Comparison of ENCODE assay signal across 24 mouse cellular contexts in genomic region chrX:51814466-51815247, GRCm38 (mm10). TPM values are rescaled to one million over a fixed set of nuclear protein-coding genes. Genes with fewer than 3 reads are reported as not detected.
A peak's percentile ranks its signal among the peaks of the same experiment; 100 is the strongest.
DNase-seq lines count a peak whose midpoint lies in the region; ATAC-seq and TF ChIP-seq lines count a peak whose summit lies in the region.
"Had no signal": no experiment of that assay in that cellular context is flagged by ENCODE, and none has a peak within 500 bp of the region (broad histone marks: within the 10 kb centered on the region; RNA-seq: fewer than 3 reads in every experiment).

No protein-coding gene starts in this region.

- peak; percentile 50 for DNase-seq in embryonic facial prominence, embryonic 14.5 days (ENCODE audit: low spot score)
- no peak for DNase-seq in embryonic facial prominence, embryonic 10.5 days (ENCODE audit: low spot score)
- DNase-seq in 3T3-L1 (ENCODE audit: low read depth, low spot score): peak; percentile 89
- DNase-seq in brain, embryonic 14.5 days (ENCODE audit: low read depth): peak; percentile 48
- no peak for DNase-seq in layer of hippocampus, adult 2 months (ENCODE audit: low spot score in 2 of 2)
- DNase-seq: heart, adult 18-20 months; lung, postnatal 4 days; retina, postnatal 1 day; thymus, adult 18-20 months had no signal

- no peak overlapping the region for H3K4me3 ChIP-seq in embryonic facial prominence, embryonic 14.5 days (ENCODE audit: low read depth, low read length)
- no peak overlapping the region for H3K4me3 ChIP-seq in embryonic facial prominence, embryonic 10.5 days
- H3K4me3 ChIP-seq in kidney, embryonic 15.5 days (replicated peaks): no peak overlapping the region
- no peak overlapping the region for H3K4me3 ChIP-seq in kidney, embryonic 16.5 days (ENCODE audit: low read length)
- H3K4me3 ChIP-seq in layer of hippocampus, adult 2 months: no peak overlapping the region
- H3K4me3 ChIP-seq in hindbrain, embryonic 12.5 days: no peak overlapping the region
- H3K4me3 ChIP-seq: forebrain, embryonic 13.5 days; left cerebral cortex, adult 2 months; midbrain, embryonic 12.5 days; myocyte had no signal

- H3K9ac ChIP-seq in embryonic facial prominence, embryonic 14.5 days (ENCODE audit: low read depth, low read length): no peak overlapping the region
- H3K9ac ChIP-seq in kidney, embryonic 15.5 days: no peak overlapping the region
- no peak overlapping the region for H3K9ac ChIP-seq in kidney, embryonic 16.5 days (replicated peaks; ENCODE audit: low read length)
- H3K9ac ChIP-seq in hindbrain, embryonic 12.5 days: no peak overlapping the region
- H3K9ac ChIP-seq: forebrain, embryonic 13.5 days; midbrain, embryonic 12.5 days had no signal

- TF ChIP-seq CTCF in brain, embryonic 14.5 days (IDR thresholded peaks at IDR 0.05; ENCODE audit: borderline replicate concordance, extremely low read depth, insufficient read depth, insufficient read length): no peak
- no peak for TF ChIP-seq CTCF in layer of hippocampus, adult 2 months (conservative IDR thresholded peaks at IDR 0.05)

- no peak overlapping the region for H3K4me2 ChIP-seq in embryonic facial prominence, embryonic 14.5 days (ENCODE audit: low read depth, low read length)
- H3K4me2 ChIP-seq in kidney, embryonic 15.5 days: no peak overlapping the region
- no peak overlapping the region for H3K4me2 ChIP-seq in kidney, embryonic 16.5 days (replicated peaks; ENCODE audit: low read depth, low read length)
- H3K4me2 ChIP-seq in hindbrain, embryonic 12.5 days (replicated peaks): no peak overlapping the region
- H3K4me2 ChIP-seq: forebrain, embryonic 13.5 days; liver, embryonic 11.5 days; midbrain, embryonic 12.5 days had no signal

- H3K36me3 ChIP-seq in embryonic facial prominence, embryonic 14.5 days (ENCODE audit: control insufficient read depth, insufficient read depth, low read length): no peaks in the 10 kb centered on the region
- no peaks in the 10 kb centered on the region for H3K36me3 ChIP-seq in embryonic facial prominence, embryonic 10.5 days (replicated peaks)
- no peaks in the 10 kb centered on the region for H3K36me3 ChIP-seq in kidney, embryonic 15.5 days
- no peaks in the 10 kb centered on the region for H3K36me3 ChIP-seq in kidney, embryonic 16.5 days (ENCODE audit: insufficient read depth, low read length)
- no peaks in the 10 kb centered on the region for H3K36me3 ChIP-seq in hindbrain, embryonic 12.5 days
- H3K36me3 ChIP-seq: midbrain, embryonic 12.5 days had no signal

- no peak for TF ChIP-seq POLR2A in brain, embryonic 14.5 days (IDR thresholded peaks at IDR 0.05; ENCODE audit: borderline replicate concordance, extremely low read depth, insufficient read depth, insufficient read length, poor library complexity, severe bottlenecking)

- H3K4me1 ChIP-seq in embryonic facial prominence, embryonic 14.5 days (ENCODE audit: control insufficient read depth, insufficient read depth, low read length): no peaks in the 10 kb centered on the region
- H3K4me1 ChIP-seq in embryonic facial prominence, embryonic 10.5 days: no peaks in the 10 kb centered on the region
- H3K4me1 ChIP-seq in kidney, embryonic 15.5 days: no peaks in the 10 kb centered on the region
- H3K4me1 ChIP-seq in kidney, embryonic 16.5 days (ENCODE audit: insufficient read depth, low read length): no peaks in the 10 kb centered on the region
- H3K4me1 ChIP-seq in hindbrain, embryonic 12.5 days: no peaks in the 10 kb centered on the region
- H3K4me1 ChIP-seq: forebrain, embryonic 13.5 days; midbrain, embryonic 12.5 days had no signal

- H3K27ac ChIP-seq in embryonic facial prominence, embryonic 14.5 days (replicated peaks; ENCODE audit: low read depth, low read length): no peak overlapping the region
- no peak overlapping the region for H3K27ac ChIP-seq in embryonic facial prominence, embryonic 10.5 days (replicated peaks)
- H3K27ac ChIP-seq in kidney, embryonic 15.5 days: 0 out of 2 replicates have a peak overlapping the region, but pooled peaks have one; percentile 45
- H3K27ac ChIP-seq in kidney, embryonic 16.5 days (ENCODE audit: low read length): no peak overlapping the region; the same call in 1 of the 2 replicates
- H3K27ac ChIP-seq in layer of hippocampus, adult 2 months: no peak overlapping the region
- no peak overlapping the region for H3K27ac ChIP-seq in hindbrain, embryonic 12.5 days
- H3K27ac ChIP-seq: forebrain, embryonic 13.5 days; left cerebral cortex, adult 2 months; midbrain, embryonic 12.5 days had no signal

- no peaks in the 10 kb centered on the region for H3K9me3 ChIP-seq in embryonic facial prominence, embryonic 14.5 days (ENCODE audit: control insufficient read depth, low read length)
- H3K9me3 ChIP-seq in embryonic facial prominence, embryonic 10.5 days: no peaks in the 10 kb centered on the region
- H3K9me3 ChIP-seq in kidney, embryonic 15.5 days (replicated peaks): no peaks in the 10 kb centered on the region
- no peaks in the 10 kb centered on the region for H3K9me3 ChIP-seq in kidney, embryonic 16.5 days (ENCODE audit: low read length)
- H3K9me3 ChIP-seq in hindbrain, embryonic 12.5 days (replicated peaks): no peaks in the 10 kb centered on the region
- H3K9me3 ChIP-seq: forebrain, embryonic 13.5 days; midbrain, embryonic 12.5 days had no signal

- ATAC-seq in embryonic facial prominence, embryonic 14.5 days (ENCODE audit: low read depth): no peak
- no peak for ATAC-seq in kidney, embryonic 15.5 days (replicated peaks; ENCODE audit: low FRiP score)
- no peak for ATAC-seq in kidney, embryonic 16.5 days (ENCODE audit: low FRiP score, low TSS enrichment)
- no peak for ATAC-seq in hindbrain, embryonic 12.5 days (ENCODE audit: low FRiP score)
- ATAC-seq: CD4-positive, CD25-positive, alpha-beta regulatory T cell, adult 4 months; forebrain, embryonic 13.5 days had no signal

- H3K27me3 ChIP-seq in embryonic facial prominence, embryonic 14.5 days (replicated peaks; ENCODE audit: control insufficient read depth, insufficient read depth, low read length): no peaks in the 10 kb centered on the region
- no peaks in the 10 kb centered on the region for H3K27me3 ChIP-seq in embryonic facial prominence, embryonic 10.5 days (replicated peaks; ENCODE audit: low read depth, poor library complexity, severe bottlenecking)
- H3K27me3 ChIP-seq in kidney, embryonic 15.5 days: no peaks in the 10 kb centered on the region
- 0 out of 2 replicates have a peak, but pooled peaks cover 3% of the 10 kb centered on the region for H3K27me3 ChIP-seq in kidney, embryonic 16.5 days (ENCODE audit: insufficient read depth, low read length)
- H3K27me3 ChIP-seq in hindbrain, embryonic 12.5 days: no peaks in the 10 kb centered on the region
- H3K27me3 ChIP-seq: forebrain, embryonic 13.5 days; midbrain, embryonic 12.5 days had no signal

- 30% methylated on average over 3 of the region's 3 CpGs for WGBS in embryonic facial prominence, embryonic 14.5 days
- 51% methylated on average over 3 of the region's 3 CpGs for whole genome bisulfite sequencing in embryonic facial prominence, embryonic 10.5 days
- WGBS in kidney, embryonic 15.5 days: 36% methylated on average over 3 of the region's 3 CpGs
- 36% methylated on average over 3 of the region's 3 CpGs for WGBS in kidney, embryonic 16.5 days
- 56% methylated on average over 3 of the region's 3 CpGs for WGBS in hindbrain, embryonic 12.5 days

RNA-seq across cellular contexts. Expression of gene Usp26, which starts 13.6 kb away (rescaled TPM):
- polyA plus RNA-seq in embryonic facial prominence, embryonic 14.5 days (2014; fragmentation: Nextera tagmentation; extraction: Ambion mirVana): not detected in 2 replicates
- polyA plus RNA-seq in embryonic facial prominence, embryonic 10.5 days (2016; fragmentation: Nextera tagmentation; extraction: Ambion mirVana): not detected in 2 replicates
- polyA plus RNA-seq in kidney, embryonic 15.5 days (2015; fragmentation: Nextera tagmentation; extraction: Ambion mirVana): not detected in 2 replicates
- polyA plus RNA-seq in kidney, embryonic 16.5 days (2015; fragmentation: Nextera tagmentation; extraction: Ambion mirVana): not detected in 2 replicates
- polyA plus RNA-seq in brain, embryonic 14.5 days (2012; rRNA removed): not detected in 2 replicates
- total RNA-seq in layer of hippocampus, adult 2 months (2021): not detected
- not detected in 2 replicates for polyA plus RNA-seq in hindbrain, embryonic 12.5 days (2016; fragmentation: Nextera tagmentation; extraction: Ambion mirVana)
- total RNA-seq: common myeloid progenitor, adult 5-6 weeks; gastrocnemius, adult 18-20 months; heart, adult 18-20 months; hematopoietic stem cell, adult 5-6 weeks; layer of hippocampus, adult 8-10 months; left cerebral cortex, adult 2 months; MEL; neutrophil, adult 5-6 weeks had no signal
- polyA plus RNA-seq: CD4-positive, CD25-positive, alpha-beta regulatory T cell, adult 4 months; forebrain, embryonic 13.5 days; liver, embryonic 11.5 days; midbrain, embryonic 12.5 days; myocyte had no signal

Comparison
In these comparisons a context has a peak if more than half of its experiments do, and no peak if none do; other contexts are left out.
1. DNase-seq: peak in embryonic facial prominence, embryonic 14.5 days (single experiment), 3T3-L1 (single experiment) and brain, embryonic 14.5 days (single experiment); none in embryonic facial prominence, embryonic 10.5 days (single experiment) and layer of hippocampus, adult 2 months (0 of 2).